Mouse (Mus musculus) neural tube, embryonic 11.5 days (tissue): ENCODE data around the gene Serpina5. TPM values are rescaled to one million over a fixed set of nuclear protein-coding genes. Genes with fewer than 3 reads are reported as not detected.

Experiments used
- ATAC-seq: fragments of 200-750 bp; cut with Nextera tagmentation; 2 replicates; pipeline ENCODE4 v1.8.0; 2017; ENCODE audit warnings: moderate number of reproducible peaks, mild to moderate bottlenecking, moderate TSS enrichment, moderate library complexity; ENCODE audit not compliant: insufficient read depth, low FRiP score, low TSS enrichment
- DNase-seq: peaks from one replicate; pipeline ENCODE4 v3.0.0-alpha.2; 2015; ENCODE audit warnings: low spot score
- H3K27ac ChIP-seq: fragments of 300-500 bp; sonication (generic); 2 replicates; pipeline ENCODE4 v1.5.1; 2014; ENCODE audit warnings: low read depth, mild to moderate bottlenecking, low read length
- H3K27me3 ChIP-seq: fragments of 300-500 bp; sonication (generic); 2 replicates; pipeline ENCODE4 v1.6.1; 2014; ENCODE audit warnings: mild to moderate bottlenecking, low read length, mixed read lengths; ENCODE audit not compliant: control insufficient read depth, insufficient read depth
- H3K36me3 ChIP-seq: fragments of 300-500 bp; sonication (generic); 2 replicates; pipeline ENCODE4 v1.6.1; 2014; ENCODE audit warnings: mild to moderate bottlenecking, low read length, moderate library complexity, mixed read lengths; ENCODE audit not compliant: control insufficient read depth, insufficient read depth
- H3K4me1 ChIP-seq: fragments of 300-500 bp; sonication (generic); 2 replicates; pipeline ENCODE4 v1.6.1; 2014; ENCODE audit warnings: low read length, mixed read lengths; ENCODE audit not compliant: control insufficient read depth, insufficient read depth
- H3K4me2 ChIP-seq: fragments of 300-500 bp; sonication (generic); 2 replicates; pipeline ENCODE4 v1.6.1; 2014; ENCODE audit warnings: low read depth, mild to moderate bottlenecking, moderate library complexity
- H3K4me3 ChIP-seq: fragments of 300-500 bp; sonication (generic); 2 replicates; pipeline ENCODE4 v1.5.1; 2014; ENCODE audit warnings: low read depth, low read length
- H3K9ac ChIP-seq: fragments of 300-500 bp; sonication (generic); 2 replicates; pipeline ENCODE4 v1.6.1; 2014; ENCODE audit warnings: mild to moderate bottlenecking, low read length
- H3K9me3 ChIP-seq: fragments of 300-500 bp; sonication (generic); 2 replicates; pipeline ENCODE4 v1.6.1; 2016; ENCODE audit warnings: low read length; ENCODE audit not compliant: control insufficient read depth
- WGBS: fragments of 180-500 bp; shearing (Covaris S2); extraction: QIAGEN DNeasy Blood & Tissue Kit; methylation state at CpG from one replicate; pipeline ENCODE4 v1.1.7; 2014; 5-methylcytosine and 5-hydroxymethylcytosine counted together
- polyA plus RNA-seq: library from polyadenylated mRNA; unstranded; fragments of >200 nt; fragmentation: Nextera tagmentation; extraction: Ambion mirVana; gene quantifications from 2 replicates; pipeline ENCODE4 v1.2.1, GENCODE M21; 2014

Serpina5 gene
- not detected in 2 replicates for polyA plus RNA-seq

DNA sequence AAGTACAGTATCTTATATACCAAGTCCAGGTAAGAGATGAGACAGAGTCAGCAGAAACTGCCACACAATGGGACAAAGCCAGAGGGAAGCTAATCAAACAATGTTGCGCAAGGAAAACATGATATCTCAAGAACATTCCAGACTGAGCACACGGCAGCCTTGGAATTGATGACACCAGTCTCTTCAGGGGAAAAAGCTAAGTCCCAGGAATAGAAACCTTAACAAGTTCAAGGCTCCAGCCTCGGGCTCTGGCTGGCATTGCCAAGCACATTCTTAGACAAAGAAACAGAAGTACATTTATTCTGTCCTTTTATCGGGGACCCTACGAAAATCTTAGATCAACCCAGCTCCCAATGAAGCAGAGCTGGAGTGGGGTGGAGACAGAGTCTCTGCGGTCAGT is at the start of gene Serpina5:
TSS of gene Serpina5 (plus strand) at position 346 of the 400 bp plus-strand sequence.
- DNase-seq (no peak), ATAC-seq (no peak)
- Histone ChIP-seq H3K27me3 (no peaks in the 10 kb centered on the region), H3K27ac (no peak within 1 kb of the TSS), H3K9me3 (no peaks in the 10 kb centered on the region), H3K9ac (no peak within 1 kb of the TSS), H3K4me1 (no peaks in the 10 kb centered on the region), H3K4me2 (no peak within 1 kb of the TSS), H3K36me3 (no peaks in the 10 kb centered on the region), H3K4me3 (no peak within 1 kb of the TSS)
- WGBS, result 88% methylated on average over 6 of the region's 6 CpGs

DNA sequence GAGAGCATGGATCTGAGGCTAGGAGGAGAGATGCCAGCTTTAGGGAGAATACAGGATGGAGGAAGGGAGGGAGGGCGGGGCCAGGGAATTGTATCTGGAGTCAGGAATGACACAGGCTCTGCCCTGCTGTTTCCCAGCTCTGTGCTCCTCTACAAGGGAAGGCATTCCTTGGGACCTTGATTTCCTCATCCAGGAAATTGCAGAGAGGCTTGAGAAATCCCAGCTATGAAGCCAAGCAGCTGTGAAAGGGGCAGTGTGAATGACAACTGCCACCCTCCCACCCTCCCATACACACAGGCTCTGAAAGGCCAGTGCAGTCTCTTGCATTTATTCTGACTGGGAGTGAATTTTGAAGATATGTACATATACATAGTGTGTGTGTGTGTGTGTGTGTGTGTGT is 46.9 kb upstream of the Serpina5 start:
- H3K4me3 ChIP-seq, result no peak overlapping the region
- WGBS, result 75% methylated on average over 1 of the region's 1 CpGs
- ATAC-seq (no peak), DNase-seq (no peak)
- H3K27me3 ChIP-seq, result no peaks in the 10 kb centered on the region
- H3K27ac ChIP-seq, result no peak overlapping the region
- H3K4me2 ChIP-seq, result no peak overlapping the region
- H3K9me3 ChIP-seq, result no peaks in the 10 kb centered on the region
- no peak overlapping the region for H3K9ac ChIP-seq
- no peaks in the 10 kb centered on the region for H3K36me3 ChIP-seq
- H3K4me1 ChIP-seq, result no peaks in the 10 kb centered on the region

DNA sequence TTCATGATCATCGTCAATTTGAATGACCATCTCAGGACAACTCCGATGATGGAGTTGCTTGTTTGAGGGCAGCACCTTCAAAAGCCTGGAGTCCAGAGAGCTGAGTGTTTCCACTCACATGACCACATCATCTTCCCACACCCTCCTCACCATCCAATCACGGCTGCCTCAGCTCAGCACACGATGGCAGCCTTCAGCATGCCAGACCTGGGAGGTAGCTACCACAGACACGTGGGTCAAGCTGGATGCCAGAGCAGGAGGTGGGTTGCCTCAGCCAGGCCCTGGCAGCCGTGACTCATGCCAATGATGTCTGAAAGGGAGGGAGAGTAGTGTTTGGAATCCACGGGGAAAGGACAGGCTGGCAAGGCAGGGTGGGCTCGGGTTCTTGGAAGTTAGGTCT is 45.2 kb upstream of the Serpina5 start:
- Histone ChIP-seq H3K9ac (no peak overlapping the region), H3K36me3 (no peaks in the 10 kb centered on the region), H3K4me3 (no peak overlapping the region), H3K9me3 (no peaks in the 10 kb centered on the region), H3K27me3 (no peaks in the 10 kb centered on the region), H3K4me1 (no peaks in the 10 kb centered on the region), H3K4me2 (no peak overlapping the region), H3K27ac (no peak overlapping the region)
- ATAC-seq, result no peak
- 85% methylated on average over 8 of the region's 8 CpGs for WGBS
- DNase-seq, result no peak

DNA sequence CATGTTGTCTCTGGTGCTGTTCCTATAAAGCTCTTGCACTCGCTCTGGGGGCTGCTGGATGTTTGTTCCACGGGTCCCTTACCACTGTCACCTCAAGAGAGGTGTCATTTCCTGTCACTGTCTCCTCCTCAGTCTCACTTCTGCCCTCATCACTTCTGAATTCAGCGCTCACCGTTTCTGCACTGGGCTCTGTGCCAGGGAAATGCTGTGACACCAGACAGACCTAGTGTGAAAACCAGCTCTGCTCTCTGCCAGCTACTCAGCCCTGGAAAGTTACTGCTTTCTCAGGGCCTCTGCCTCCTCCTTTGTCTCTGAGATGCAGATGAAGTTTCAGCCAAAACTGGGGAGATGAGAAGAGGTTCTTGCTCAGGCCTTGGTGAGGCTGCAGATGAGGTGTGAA is 43.9 kb upstream of the Serpina5 start:
- H3K9me3 ChIP-seq, result no peaks in the 10 kb centered on the region
- no peaks in the 10 kb centered on the region for H3K36me3 ChIP-seq
- H3K4me3 ChIP-seq, result no peak overlapping the region
- DNase-seq, result no peak
- H3K9ac ChIP-seq, result no peak overlapping the region
- H3K4me2 ChIP-seq, result no peak overlapping the region
- 59% methylated on average over 4 of the region's 4 CpGs for WGBS
- no peaks in the 10 kb centered on the region for H3K4me1 ChIP-seq
- no peaks in the 10 kb centered on the region for H3K27me3 ChIP-seq
- H3K27ac ChIP-seq, result no peak overlapping the region
- no peak for ATAC-seq

DNA sequence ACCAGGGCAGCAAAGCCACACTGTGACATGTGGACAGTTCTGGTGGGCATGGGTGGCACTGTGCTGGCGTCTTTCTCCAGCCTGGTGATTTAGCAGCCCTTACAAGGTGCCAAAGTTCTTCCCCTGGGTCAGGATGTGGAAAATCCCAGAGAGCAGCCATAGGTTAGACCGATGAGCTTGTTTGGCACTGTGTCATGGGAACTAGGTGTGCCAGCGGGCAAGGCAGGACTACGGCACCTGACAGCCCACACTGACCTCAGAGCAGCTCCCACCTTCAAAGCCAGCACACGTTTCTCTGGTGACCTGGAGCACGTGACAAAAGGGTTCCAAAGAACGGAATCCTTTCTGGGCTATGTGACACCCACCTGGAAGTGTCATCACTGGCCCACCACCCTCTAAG is 43.4 kb upstream of the Serpina5 start:
- no peaks in the 10 kb centered on the region for H3K4me1 ChIP-seq
- ATAC-seq (no peak), DNase-seq (no peak)
- H3K9me3 ChIP-seq, result no peaks in the 10 kb centered on the region
- H3K4me3 ChIP-seq, result no peak overlapping the region
- H3K27ac ChIP-seq, result no peak overlapping the region
- no peak overlapping the region for H3K9ac ChIP-seq
- H3K36me3 ChIP-seq, result no peaks in the 10 kb centered on the region
- H3K4me2 ChIP-seq, result no peak overlapping the region
- WGBS, result 85% methylated on average over 7 of the region's 7 CpGs
- H3K27me3 ChIP-seq, result no peaks in the 10 kb centered on the region

DNA sequence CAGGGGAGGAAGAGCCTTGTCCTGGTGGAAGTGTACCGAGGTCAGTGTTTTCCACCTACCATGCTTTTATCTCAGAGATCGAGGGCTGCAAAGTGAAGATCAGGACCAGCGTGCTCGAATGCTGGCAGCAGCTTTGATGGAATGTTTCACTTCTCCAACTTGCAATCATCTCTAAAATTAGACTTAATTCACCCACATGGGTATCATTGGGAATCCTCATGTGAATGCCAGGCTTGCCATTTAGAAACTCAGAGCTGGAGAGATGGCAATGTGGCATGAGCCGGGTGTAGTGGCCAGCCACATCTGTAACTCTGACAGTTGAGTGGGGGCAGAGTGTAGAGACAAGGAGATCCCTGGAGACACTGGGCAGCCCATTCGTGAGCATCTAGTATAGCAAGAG is 40.8 kb upstream of the Serpina5 start:
- H3K9me3 ChIP-seq, result no peaks in the 10 kb centered on the region
- H3K36me3 ChIP-seq, result no peaks in the 10 kb centered on the region
- H3K4me2 ChIP-seq, result no peak overlapping the region
- WGBS, result 85% methylated on average over 6 of the region's 6 CpGs
- DNase-seq, result no peak
- ATAC-seq, result no peak
- no peak overlapping the region for H3K9ac ChIP-seq
- no peaks in the 10 kb centered on the region for H3K27me3 ChIP-seq
- H3K27ac ChIP-seq, result no peak overlapping the region
- H3K4me1 ChIP-seq, result no peaks in the 10 kb centered on the region
- no peak overlapping the region for H3K4me3 ChIP-seq

DNA sequence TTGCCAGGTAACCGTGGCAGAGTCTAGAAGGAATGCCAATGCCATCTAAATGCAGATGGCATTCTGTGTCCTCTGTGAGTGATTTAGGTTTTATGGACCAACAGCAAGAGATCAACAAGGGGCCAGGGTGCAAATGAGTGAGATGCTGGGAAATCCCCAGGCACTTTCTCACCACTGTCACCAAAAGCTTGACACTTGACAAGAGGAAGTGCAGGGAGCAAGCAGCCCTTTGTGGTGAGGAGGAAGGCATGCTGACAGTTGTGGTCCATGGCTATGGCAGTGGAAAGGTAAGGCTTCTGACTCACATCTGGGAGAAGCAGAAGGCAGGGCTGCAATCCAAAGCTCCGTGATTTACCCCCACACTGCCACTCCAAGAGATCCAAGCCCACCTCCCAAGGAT is 39.1 kb upstream of the Serpina5 start:
- H3K9ac ChIP-seq, result no peak overlapping the region
- no peak overlapping the region for H3K4me3 ChIP-seq
- H3K9me3 ChIP-seq, result no peaks in the 10 kb centered on the region
- WGBS, result 61% methylated on average over 2 of the region's 2 CpGs
- no peak overlapping the region for H3K4me2 ChIP-seq
- ATAC-seq, result no peak
- no peaks in the 10 kb centered on the region for H3K4me1 ChIP-seq
- no peak overlapping the region for H3K27ac ChIP-seq
- H3K27me3 ChIP-seq, result no peaks in the 10 kb centered on the region
- DNase-seq, result no peak
- H3K36me3 ChIP-seq, result no peaks in the 10 kb centered on the region

DNA sequence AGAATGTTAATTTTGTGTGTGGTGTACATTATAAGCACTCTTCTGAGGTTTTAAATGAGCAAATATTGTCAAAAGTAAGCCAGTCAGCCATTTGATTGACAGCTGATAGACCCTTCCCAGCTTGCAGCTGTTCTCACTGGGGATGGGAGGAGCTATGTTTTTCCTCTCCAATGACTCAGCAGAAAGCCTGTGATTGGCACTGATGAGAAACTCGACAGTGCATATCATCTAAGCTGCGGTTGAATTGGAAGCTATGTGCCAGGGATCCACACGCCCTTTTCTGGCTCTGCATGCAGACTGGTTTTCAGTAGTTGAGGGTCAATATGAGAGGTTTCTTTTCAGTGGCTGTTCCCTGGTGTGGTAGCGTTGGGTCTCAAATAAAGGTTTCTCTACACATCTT is 36.4 kb upstream of the Serpina5 start:
- ATAC-seq (no peak), DNase-seq (no peak)
- no peak overlapping the region for H3K4me3 ChIP-seq
- H3K9me3 ChIP-seq, result no peaks in the 10 kb centered on the region
- H3K27ac ChIP-seq, result no peak overlapping the region
- no peak overlapping the region for H3K4me2 ChIP-seq
- no peak overlapping the region for H3K9ac ChIP-seq
- 76% methylated on average over 4 of the region's 4 CpGs for WGBS
- no peaks in the 10 kb centered on the region for H3K36me3 ChIP-seq
- H3K27me3 ChIP-seq, result no peaks in the 10 kb centered on the region
- no peaks in the 10 kb centered on the region for H3K4me1 ChIP-seq

DNA sequence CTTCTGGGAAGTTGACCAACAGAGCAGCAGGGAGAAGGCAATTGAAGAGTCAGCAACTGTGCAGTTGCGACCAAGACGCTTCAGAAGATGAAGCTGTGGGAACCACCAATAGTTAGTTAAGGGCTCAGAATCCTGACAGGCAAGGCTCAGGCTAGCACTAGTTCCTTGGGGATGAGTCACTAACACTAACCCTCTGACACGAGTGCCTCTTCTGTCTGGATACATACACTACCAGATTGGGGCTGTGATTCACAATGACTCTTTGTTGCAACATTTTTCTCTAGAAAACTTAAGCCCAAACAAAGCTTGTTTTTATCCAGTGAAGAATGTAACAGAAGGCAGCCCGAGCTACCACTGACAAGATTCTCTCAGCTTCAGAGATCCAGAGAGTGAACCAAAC is 35.9 kb upstream of the Serpina5 start:
- WGBS, result 83% methylated on average over 4 of the region's 4 CpGs
- DNase-seq, result no peak
- Histone ChIP-seq H3K27ac (no peak overlapping the region), H3K9me3 (no peaks in the 10 kb centered on the region), H3K36me3 (no peaks in the 10 kb centered on the region), H3K4me2 (no peak overlapping the region), H3K4me1 (no peaks in the 10 kb centered on the region), H3K9ac (no peak overlapping the region), H3K4me3 (no peak overlapping the region), H3K27me3 (no peaks in the 10 kb centered on the region)
- ATAC-seq, result no peak
